Mouse (Mus musculus) midbrain, embryonic 16.5 days (tissue): Measurements from ENCODE around the gene Slc39a5. TPM values are rescaled to one million over a fixed set of nuclear protein-coding genes. Genes with fewer than 3 reads are reported as not detected.

Experiments used
- ATAC-seq: fragments of 200-750 bp; cut with Nextera tagmentation; 2 replicates; pipeline ENCODE4 v1.8.0; 2017; ENCODE audit warnings: moderate TSS enrichment
- H3K27ac ChIP-seq: fragments of 300-500 bp; sonication (generic); 2 replicates; pipeline ENCODE4 v1.5.1; 2014; ENCODE audit warnings: mild to moderate bottlenecking, low read length, mixed read lengths
- H3K27me3 ChIP-seq: fragments of 300-500 bp; sonication (generic); 2 replicates; pipeline ENCODE4 v1.6.1; 2014; ENCODE audit warnings: low read depth, low read length, mixed read lengths; ENCODE audit not compliant: control insufficient read depth, insufficient read depth
- H3K36me3 ChIP-seq: fragments of 300-500 bp; sonication (generic); 2 replicates; pipeline ENCODE4 v1.6.1; 2014; ENCODE audit warnings: mild to moderate bottlenecking, low read length, moderate library complexity, mixed read lengths; ENCODE audit not compliant: control insufficient read depth, insufficient read depth
- H3K4me1 ChIP-seq: fragments of 300-500 bp; sonication (generic); 2 replicates; pipeline ENCODE4 v1.6.1; 2014; ENCODE audit warnings: mild to moderate bottlenecking, low read length, mixed read lengths; ENCODE audit not compliant: control insufficient read depth, insufficient read depth
- H3K4me2 ChIP-seq: fragments of 300-500 bp; sonication (generic); 2 replicates; pipeline ENCODE4 v1.6.1; 2014; ENCODE audit warnings: mild to moderate bottlenecking, low read length, mixed read lengths
- H3K4me3 ChIP-seq: fragments of 300-500 bp; sonication (generic); 2 replicates; pipeline ENCODE4 v1.5.1; 2014; ENCODE audit warnings: low read depth, mild to moderate bottlenecking, low read length, moderate library complexity, mixed read lengths
- H3K9ac ChIP-seq: fragments of 300-500 bp; sonication (generic); 2 replicates; pipeline ENCODE4 v1.6.1; 2014; ENCODE audit warnings: low read depth, low read length, mixed read lengths
- H3K9me3 ChIP-seq: fragments of 300-500 bp; sonication (generic); replicated peaks from 2 replicates; pipeline ENCODE4 v1.6.1; 2014; ENCODE audit warnings: mild to moderate bottlenecking, low read length, mixed read lengths; ENCODE audit not compliant: control insufficient read depth, poor library complexity, severe bottlenecking
- WGBS: fragments of 180-500 bp; shearing (Covaris S2); extraction: QIAGEN DNeasy Blood & Tissue Kit; methylation state at CpG from one replicate; pipeline ENCODE4 v1.1.7; 2014; 5-methylcytosine and 5-hydroxymethylcytosine counted together
- microRNA-seq: library from miRNA; unstranded; fragments of <30 nt; microRNA quantifications from one replicate; pipeline ENCODE4, GENCODE M21; 2017
- polyA plus RNA-seq: library from polyadenylated mRNA; unstranded; fragments of >200 nt; fragmentation: Nextera tagmentation; extraction: Ambion mirVana; gene quantifications from 2 replicates; pipeline ENCODE4 v1.2.1, GENCODE M21; 2015

Slc39a5 gene
- polyA plus RNA-seq, 1 experiment from 2014 or later, result not detected

- Histone ChIP-seq H3K9me3 (no peaks in the 10 kb centered on the region), H3K27me3 (no peaks in the 10 kb centered on the region), H3K4me1 (peaks cover 10% of the 10 kb centered on the region), H3K36me3 (peaks cover 15% of the 10 kb centered on the region), H3K27ac (peak overlapping the region; percentile 97), H3K9ac (peak overlapping the region; percentile 78), H3K4me2 (peak overlapping the region; percentile 85), H3K4me3 (peak overlapping the region; percentile 74)
- 12% methylated on average over 19 of the region's 19 CpGs for WGBS
- no peak; the same call in 1 of the 2 replicates for ATAC-seq
Measured at GRCm38 (mm10) chr10:128367899-128368401, 33.1 kb downstream of the Slc39a5 start.

- H3K9ac ChIP-seq, result no peak overlapping the region
- no peak overlapping the region for H3K4me3 ChIP-seq
- no peaks in the 10 kb centered on the region for H3K9me3 ChIP-seq
- H3K4me2 ChIP-seq, result no peak overlapping the region
- no peaks in the 10 kb centered on the region for H3K27me3 ChIP-seq
- no peak overlapping the region for H3K27ac ChIP-seq
- no peak for ATAC-seq
- 52% methylated on average over 3 of the region's 3 CpGs for WGBS
- peaks cover 3% of the 10 kb centered on the region for H3K4me1 ChIP-seq
- H3K36me3 ChIP-seq, result peaks cover 38% of the 10 kb centered on the region
Measured at GRCm38 (mm10) chr10:128362568-128362967, 38.5 kb downstream of the Slc39a5 start.

GRCm38 (mm10) chr10:128361836-128362235 is 39.2 kb downstream of the Slc39a5 start:
- no peak overlapping the region for H3K4me3 ChIP-seq
- H3K27me3 ChIP-seq, result no peaks in the 10 kb centered on the region
- H3K4me2 ChIP-seq, result no peak overlapping the region
- 92% methylated on average over 6 of the region's 6 CpGs for WGBS
- no peaks in the 10 kb centered on the region for H3K4me1 ChIP-seq
- no peaks in the 10 kb centered on the region for H3K9me3 ChIP-seq
- H3K27ac ChIP-seq, result no peak overlapping the region
- ATAC-seq, result no peak
- peaks cover 38% of the 10 kb centered on the region for H3K36me3 ChIP-seq
- H3K9ac ChIP-seq, result no peak overlapping the region

- H3K36me3 ChIP-seq, result peaks cover 40% of the 10 kb centered on the region
- ATAC-seq, result no peak
- H3K9ac ChIP-seq, result no peak overlapping the region
- no peak overlapping the region for H3K27ac ChIP-seq
- no peaks in the 10 kb centered on the region for H3K9me3 ChIP-seq
- H3K4me1 ChIP-seq, result no peaks in the 10 kb centered on the region
- H3K4me2 ChIP-seq, result no peak overlapping the region
- WGBS, result 94% methylated on average over 6 of the region's 6 CpGs
- no peak overlapping the region for H3K4me3 ChIP-seq
- no peaks in the 10 kb centered on the region for H3K27me3 ChIP-seq
Measured at GRCm38 (mm10) chr10:128359226-128359625, 41.8 kb downstream of the Slc39a5 start.

GRCm38 (mm10) chr10:128358796-128359195 is 42.2 kb downstream of the Slc39a5 start:
- no peak for ATAC-seq
- H3K36me3 ChIP-seq, result peaks cover 43% of the 10 kb centered on the region
- no peaks in the 10 kb centered on the region for H3K27me3 ChIP-seq
- no peaks in the 10 kb centered on the region for H3K9me3 ChIP-seq
- H3K9ac ChIP-seq, result no peak overlapping the region
- H3K4me1 ChIP-seq, result no peaks in the 10 kb centered on the region
- WGBS, result 54% methylated on average over 2 of the region's 2 CpGs
- no peak overlapping the region for H3K27ac ChIP-seq
- no peak overlapping the region for H3K4me2 ChIP-seq
- no peak overlapping the region for H3K4me3 ChIP-seq

GRCm38 (mm10) chr10:128347541-128347940 is 53.5 kb downstream of the Slc39a5 start:
- H3K27ac ChIP-seq, result no peak overlapping the region
- WGBS, result 92% methylated on average over 8 of the region's 8 CpGs
- peaks cover 18% of the 10 kb centered on the region for H3K36me3 ChIP-seq
- H3K4me3 ChIP-seq, result no peak overlapping the region
- H3K4me1 ChIP-seq, result peaks cover 3% of the 10 kb centered on the region
- no peak overlapping the region for H3K9ac ChIP-seq
- no peaks in the 10 kb centered on the region for H3K9me3 ChIP-seq
- no peak for ATAC-seq
- H3K4me2 ChIP-seq, result no peak overlapping the region
- no peaks in the 10 kb centered on the region for H3K27me3 ChIP-seq

Small RNAs within 50 kb of the gene (microRNA-seq; reads per million reads assigned to microRNA genes)
- gene Gm25361 (not detected), gene Gm26308 (not detected), gene Mir6914 (0.69 reads per million), gene Mir6915 (2.9 reads per million, percentile 13 among the genes with 10 or more reads in this experiment)

Other genes starting within 250 kb of the Slc39a5 start
- gene Rbms2, start 220.9 kb downstream of the Slc39a5 start, polyA plus RNA-seq, result 7.0 and 7.8 TPM in 2 replicates
- 1.1 and 1.7 TPM in 2 replicates for gene Gls2, start 206.8 kb downstream of the Slc39a5 start, polyA plus RNA-seq
- 19.6 and 22.1 TPM in 2 replicates for gene Spryd4, start 189.4 kb downstream of the Slc39a5 start, polyA plus RNA-seq
- gene Mip, start 175.4 kb downstream of the Slc39a5 start, polyA plus RNA-seq, result 0.11 and 0.24 TPM in 2 replicates
- 15.6 and 16.1 TPM in 2 replicates for gene Timeless, start 169.2 kb downstream of the Slc39a5 start, polyA plus RNA-seq
- 0.11 TPM in 1 of 2 replicates, not detected in the other for gene Apon, start 147.1 kb downstream of the Slc39a5 start, polyA plus RNA-seq
- gene Apof, start 132.6 kb downstream of the Slc39a5 start, polyA plus RNA-seq, result not detected in 2 replicates
- gene Stat2, start 130.7 kb downstream of the Slc39a5 start, polyA plus RNA-seq, result 20.4 and 20.9 TPM in 2 replicates
- 0.14 and 0.15 TPM in 2 replicates for gene Il23a, start 102.5 kb downstream of the Slc39a5 start, polyA plus RNA-seq
- 20.8 and 22.3 TPM in 2 replicates for gene Pan2, start 97.9 kb downstream of the Slc39a5 start, polyA plus RNA-seq
- gene Cnpy2, start 78.8 kb downstream of the Slc39a5 start, polyA plus RNA-seq, result 185 and 191 TPM in 2 replicates
- gene Cs, start 63.5 kb downstream of the Slc39a5 start, polyA plus RNA-seq, result 247 and 265 TPM in 2 replicates
- 36.8 and 40.3 TPM in 2 replicates for gene Coq10a, start 32.2 kb downstream of the Slc39a5 start, polyA plus RNA-seq
- 9.9 and 13.6 TPM in 2 replicates for gene Ankrd52, start 24.1 kb downstream of the Slc39a5 start, polyA plus RNA-seq
- gene Nabp2, start 10.3 kb upstream of the Slc39a5 start, polyA plus RNA-seq, result 141 and 150 TPM in 2 replicates
- 105 and 108 TPM in 2 replicates for gene Rnf41, start 10.4 kb upstream of the Slc39a5 start, polyA plus RNA-seq
- gene Smarcc2, start 58.0 kb upstream of the Slc39a5 start, polyA plus RNA-seq, result 185 and 195 TPM in 2 replicates
- 852 and 855 TPM in 2 replicates for gene Myl6, start 92.9 kb upstream of the Slc39a5 start, polyA plus RNA-seq
- gene Myl6b, start 97.5 kb upstream of the Slc39a5 start, polyA plus RNA-seq, result 5.3 and 6.4 TPM in 2 replicates
- gene Esyt1, start 124.6 kb upstream of the Slc39a5 start, polyA plus RNA-seq, result 8.8 and 8.9 TPM in 2 replicates
- 17.8 and 19.7 TPM in 2 replicates for gene Zc3h10, start 146.5 kb upstream of the Slc39a5 start, polyA plus RNA-seq
- gene Rpl41, start 148.1 kb upstream of the Slc39a5 start, polyA plus RNA-seq, result 1,924 and 2,018 TPM in 2 replicates
- gene Pa2g4, start 164.8 kb upstream of the Slc39a5 start, polyA plus RNA-seq, result 124 and 125 TPM in 2 replicates
- 0.41 and 0.47 TPM in 2 replicates for gene Erbb3, start 188.4 kb upstream of the Slc39a5 start, polyA plus RNA-seq
- 295 and 315 TPM in 2 replicates for gene Rps26, start 225.5 kb upstream of the Slc39a5 start, polyA plus RNA-seq
- gene Ikzf4, start 244.8 kb upstream of the Slc39a5 start, polyA plus RNA-seq, result 23.1 and 23.5 TPM in 2 replicates